Mouse (Mus musculus): Measurements from ENCODE around the gene Zfand3. TPM values are rescaled to one million over a fixed set of nuclear protein-coding genes. Genes with fewer than 3 reads are reported as not detected.

Gene Zfand3
- polyA plus RNA-seq, 3 experiments from 2014 or later = 17.4 to 33.0 (median 17.9) TPM

- ATAC-seq = no peak
Measured at GRCm38 (mm10) chr17:30053463-30053862, 48.9 kb downstream of the Zfand3 start.

- no peak for ATAC-seq
Measured at GRCm38 (mm10) chr17:30053871-30054270, 49.3 kb downstream of the Zfand3 start.

GRCm38 (mm10) chr17:30056226-30056625, 51.7 kb downstream of the Zfand3 start:
- no peak for ATAC-seq

- ATAC-seq = no peak
Measured at GRCm38 (mm10) chr17:30058594-30058993, 54.1 kb downstream of the Zfand3 start.

- no peak for ATAC-seq
Measured at GRCm38 (mm10) chr17:30059066-30059465, 54.5 kb downstream of the Zfand3 start.

GRCm38 (mm10) chr17:30061100-30061837, 56.7 kb downstream of the Zfand3 start:
- no peak for ATAC-seq

GRCm38 (mm10) chr17:30063849-30064248, 59.3 kb downstream of the Zfand3 start:
- ATAC-seq = no peak

GRCm38 (mm10) chr17:30064746-30065145, 60.2 kb downstream of the Zfand3 start:
- no peak for ATAC-seq

- no peak for ATAC-seq
Measured at GRCm38 (mm10) chr17:30069776-30070175, 65.2 kb downstream of the Zfand3 start.

- ATAC-seq = no peak
Measured at GRCm38 (mm10) chr17:30070631-30071030, 66.1 kb downstream of the Zfand3 start.

- no peak for ATAC-seq
Measured at GRCm38 (mm10) chr17:30072613-30073012, 68.1 kb downstream of the Zfand3 start.

GRCm38 (mm10) chr17:30075896-30076295, 71.4 kb downstream of the Zfand3 start:
- ATAC-seq = no peak

GRCm38 (mm10) chr17:30084007-30084406, 79.5 kb downstream of the Zfand3 start:
- no peak for ATAC-seq

GRCm38 (mm10) chr17:30086695-30087094, 82.2 kb downstream of the Zfand3 start:
- no peak for ATAC-seq

GRCm38 (mm10) chr17:30088431-30088830, 83.9 kb downstream of the Zfand3 start:
- no peak for ATAC-seq

GRCm38 (mm10) chr17:30090416-30090815, 85.9 kb downstream of the Zfand3 start:
- no peak for ATAC-seq

GRCm38 (mm10) chr17:30093148-30093749, 88.7 kb downstream of the Zfand3 start:
- no peak for ATAC-seq

- no peak for ATAC-seq
Measured at GRCm38 (mm10) chr17:30097156-30097555, 92.6 kb downstream of the Zfand3 start.

- ATAC-seq = no peak
Measured at GRCm38 (mm10) chr17:30097677-30098076, 93.1 kb downstream of the Zfand3 start.

- ATAC-seq = no peak
Measured at GRCm38 (mm10) chr17:30099670-30100069, 95.1 kb downstream of the Zfand3 start.

GRCm38 (mm10) chr17:30101801-30102200, 97.3 kb downstream of the Zfand3 start:
- no peak for ATAC-seq

GRCm38 (mm10) chr17:30103005-30103404, 98.5 kb downstream of the Zfand3 start:
- no peak for ATAC-seq

- no peak for ATAC-seq
Measured at GRCm38 (mm10) chr17:30103641-30104165, 99.2 kb downstream of the Zfand3 start.

- ATAC-seq = no peak
Measured at GRCm38 (mm10) chr17:30105369-30105768, 100.8 kb downstream of the Zfand3 start.
